Comparison of ENCODE assay signal across 9 mouse cellular contexts in the genomic region with DNA sequence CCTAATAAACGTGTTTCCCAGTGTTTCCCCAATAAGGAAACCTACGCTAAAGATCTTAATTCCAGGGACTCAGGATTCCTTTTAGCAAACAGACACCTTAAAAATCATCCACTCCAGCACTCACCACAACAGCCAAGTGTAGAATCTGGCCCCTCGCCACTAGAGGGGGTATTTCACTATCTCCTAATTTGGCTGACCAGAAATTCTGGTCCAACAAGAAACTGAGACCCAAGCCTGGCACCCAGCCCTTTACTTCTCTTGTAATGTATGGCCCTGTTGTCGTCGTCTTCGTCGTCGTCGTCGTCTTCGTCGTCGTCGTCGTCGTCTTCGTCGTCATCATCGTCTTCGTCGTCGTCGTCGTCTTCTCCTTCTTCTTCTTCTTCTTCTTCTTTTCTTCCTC. TPM values are rescaled to one million over a fixed set of nuclear protein-coding genes. Genes with fewer than 3 reads are reported as not detected.
A peak's percentile ranks its signal among the peaks of the same experiment; 100 is the strongest.
DNase-seq lines count a peak whose midpoint lies in the region; ATAC-seq and TF ChIP-seq lines count a peak whose summit lies in the region.
"Had no signal": no experiment of that assay in that cellular context is flagged by ENCODE, and none has a peak within 500 bp of the region (broad histone marks: within the 10 kb centered on the region; RNA-seq: fewer than 3 reads in every experiment).

No protein-coding gene starts in this region.

- H3K27me3 ChIP-seq in G1E (ENCODE audit: insufficient read depth, low read length) = no peaks in the 10 kb centered on the region
- H3K27me3 ChIP-seq: limb, embryonic 15.5 days had no signal

- TF ChIP-seq CTCF in G1E (IDR thresholded peaks at IDR 0.05; ENCODE audit: low read depth, low read length) = peak; percentile 30; the same call in 1 of the 2 replicates

- no peaks in the 10 kb centered on the region for H3K36me3 ChIP-seq in G1E (replicated peaks)
- H3K36me3 ChIP-seq: limb, embryonic 15.5 days had no signal

- no peaks in the 10 kb centered on the region for H3K4me1 ChIP-seq in G1E (ENCODE audit: insufficient read depth, low read depth, low read length)
- H3K4me1 ChIP-seq: limb, embryonic 15.5 days had no signal

- H3K9me3 ChIP-seq in G1E (replicated peaks) = no peaks in the 10 kb centered on the region
- H3K9me3 ChIP-seq: limb, embryonic 15.5 days had no signal

- peak; percentile 36 for DNase-seq in kidney, adult 9 months
- DNase-seq in kidney, postnatal 14 days = no peak
- DNase-seq in A20 (ENCODE audit: low read depth, low spot score) (peak; percentile 42), G1E (ENCODE audit: low spot score) (no peak)
- no peak for DNase-seq in right cerebral cortex, postnatal 25 days
- no peak for DNase-seq in frontal cortex, postnatal 10 days (ENCODE audit: low spot score in 2 of 2)
- no peak for DNase-seq in right cerebral cortex, adult 18-20 months

- H3K4me3 ChIP-seq in G1E (ENCODE audit: low read depth, low read length) = no peak overlapping the region
- H3K4me3 ChIP-seq: limb, embryonic 15.5 days had no signal

- ATAC-seq in G1E (ENCODE audit: extremely low read depth, insufficient number of reproducible peaks, low FRiP score, poor library complexity, severe bottlenecking) = no peak
- peak; percentile 48 for ATAC-seq in inflammation-experienced regulatory T-cells, adult 6 months

RNA-seq across cellular contexts. Expression of gene Nr4a3, which starts 15.3 kb away (rescaled TPM):
- total RNA-seq in G1E (2014; fragmentation: Nextera tagmentation) = 0.68 TPM in 1 of 2 replicates, not detected in the other
- total RNA-seq in G1E (2017) = 0.12 and 0.33 TPM in 2 replicates
- 0.20 and 0.32 TPM in 2 replicates for polyA plus RNA-seq in G1E (2012)
- 1 to 10 TPM; 1.9 to 3.6 (median 2.7) TPM for polyA plus RNA-seq in inflammation-experienced regulatory T-cells, adult 6 months (2017; shearing (Covaris generic))

Comparison
In these comparisons a context has a peak if more than half of its experiments do, and no peak if none do; other contexts are left out.
1. DNase-seq: peak in kidney, adult 9 months (single experiment) and A20 (single experiment); none in kidney, postnatal 14 days (single experiment), G1E (single experiment), right cerebral cortex, postnatal 25 days (single experiment), frontal cortex, postnatal 10 days (0 of 2) and right cerebral cortex, adult 18-20 months (single experiment).